Mouse (Mus musculus) cerebellum, adult 2 months (tissue): ENCODE measurements around the gene Olfr649. TPM values are rescaled to one million over a fixed set of nuclear protein-coding genes. Genes with fewer than 3 reads are reported as not detected.

ENCODE experiments used
- DNase-seq, 2 experiments: peaks; one replicate each; pipeline ENCODE4 v3.0.0; 2021
- H3K27ac ChIP-seq: fragments of 200-500 bp; 2 replicates; pipeline ENCODE4 v1.5.1; 2012; ENCODE audit warnings: low read length, control low read depth, inconsistent platforms; ENCODE audit not compliant: insufficient read depth
- H3K27me3 ChIP-seq: fragments of 200-500 bp; 2 replicates; pipeline ENCODE4 v1.6.1; 2012; ENCODE audit warnings: inconsistent platforms, mild to moderate bottlenecking, low read length, moderate library complexity; ENCODE audit not compliant: control insufficient read depth, insufficient read depth
- H3K4me1 ChIP-seq: fragments of 200-500 bp; 2 replicates; pipeline ENCODE4 v1.6.1; 2011; ENCODE audit warnings: low read length; ENCODE audit not compliant: control insufficient read depth, insufficient read depth
- H3K4me3 ChIP-seq: fragments of 200-500 bp; replicated peaks from 2 replicates; pipeline ENCODE3; 2011; ENCODE audit warnings: mild to moderate bottlenecking, low read depth, low read length, control low read depth; ENCODE audit not compliant: insufficient read depth
- CTCF ChIP-seq: fragments of 200-500 bp; IDR thresholded peaks from 2 replicates; pipeline ENCODE4 v1.5.1; 2011; ENCODE audit warnings: low read depth, mild to moderate bottlenecking, control low read depth, low read length, moderate library complexity, borderline replicate concordance; ENCODE audit not compliant: insufficient read depth
- POLR2A ChIP-seq: fragments of 200-500 bp; IDR thresholded peaks from 2 replicates; pipeline ENCODE4 v1.6.1; 2011; ENCODE audit warnings: low read length, control low read depth, borderline replicate concordance; ENCODE audit not compliant: insufficient read depth
- WGBS: fragments of 180-500 bp; shearing (Covaris S2); methylation state at CpG from one replicate; pipeline ENCODE4 v1.1.7; 2018; 5-methylcytosine and 5-hydroxymethylcytosine counted together
- polyA plus RNA-seq: library from polyadenylated mRNA; depleted of rRNA; stranded (reverse); fragments of >200 nt; gene quantifications from 2 replicates; pipeline ENCODE4 v1.2.3, GENCODE M21; 2012; rRNA removed

Gene Olfr649
- polyA plus RNA-seq, 1 experiment: not detected

DNA sequence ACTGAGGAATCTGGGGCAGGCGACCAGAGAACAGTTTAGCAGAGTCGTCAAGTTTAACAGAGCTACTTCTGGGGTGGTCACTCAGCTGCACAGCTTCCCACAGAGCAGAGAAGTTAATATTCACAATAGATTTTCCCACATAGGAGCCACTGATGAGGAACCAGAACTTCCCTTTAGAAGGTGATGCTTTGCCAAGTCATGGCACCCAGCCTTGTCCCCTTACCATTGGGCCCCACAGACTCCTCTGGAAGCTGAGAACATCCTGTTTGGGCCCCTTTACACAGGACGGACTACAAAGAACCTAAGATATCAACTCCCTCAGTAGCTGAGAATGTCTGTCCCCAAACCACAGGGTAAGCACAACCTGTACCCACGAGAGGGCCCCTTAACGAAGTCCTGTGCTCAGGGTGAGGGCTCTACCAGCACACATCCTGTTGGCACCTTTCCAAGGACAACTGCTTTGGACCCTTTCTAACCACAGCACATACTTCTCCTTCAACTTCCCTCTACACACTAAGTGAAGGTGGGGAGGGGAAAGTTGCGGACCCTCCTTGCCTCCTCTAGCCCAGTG is 26.1 kb downstream of the Olfr649 start:
- Histone ChIP-seq H3K4me3 (no peak overlapping the region), H3K27ac (no peak overlapping the region), H3K4me1 (no peaks in the 10 kb centered on the region), H3K27me3 (no peaks in the 10 kb centered on the region)
- no peak for DNase-seq
- WGBS: 73% methylated on average over 6 of the region's 6 CpGs
- TF ChIP-seq POLR2A (no peak), CTCF (no peak)

- DNase-seq: no peak
- Histone ChIP-seq H3K4me3 (no peak overlapping the region), H3K27me3 (no peaks in the 10 kb centered on the region), H3K4me1 (no peaks in the 10 kb centered on the region), H3K27ac (no peak overlapping the region)
- no peak for TF ChIP-seq CTCF
- no peak for TF ChIP-seq POLR2A
- 85% methylated on average over 6 of the region's 6 CpGs for WGBS
Measured at GRCm38 (mm10) chr7:104167105-104167504, 28.7 kb downstream of the Olfr649 start.

GRCm38 (mm10) chr7:104150456-104150855 is 45.3 kb downstream of the Olfr649 start, which contains the start of gene Ubqlnl:
TSS of gene Ubqlnl (minus strand) at chr7:104150556.
- DNase-seq: no peak
- 90% methylated on average over 2 of the region's 2 CpGs for WGBS
- Histone ChIP-seq H3K4me1 (no peaks in the 10 kb centered on the region), H3K4me3 (no peak within 1 kb of the TSS), H3K27ac (no peak within 1 kb of the TSS), H3K27me3 (no peaks in the 10 kb centered on the region)
- TF ChIP-seq POLR2A (no peak), CTCF (no peak)

- Histone ChIP-seq H3K4me1 (no peaks in the 10 kb centered on the region), H3K27ac (no peak within 1 kb of the TSS), H3K27me3 (no peaks in the 10 kb centered on the region), H3K4me3 (no peak within 1 kb of the TSS)
- DNase-seq: no peak
- TF ChIP-seq POLR2A (no peak), CTCF (no peak)
- WGBS: 55% methylated on average over 3 of the region's 3 CpGs
Measured at GRCm38 (mm10) chr7:104143179-104143578, 52.6 kb downstream of the Olfr649 start, which contains the start of gene Ubqln3. TSS of gene Ubqln3 (minus strand) at chr7:104143279.

Other genes starting within 250 kb of the Olfr649 start
- gene Olfr635, start 224.8 kb downstream of the Olfr649 start, polyA plus RNA-seq: not detected in 2 replicates
- gene Olfr638, start 197.2 kb downstream of the Olfr649 start, polyA plus RNA-seq: not detected in 2 replicates
- gene Olfr639, start 178.7 kb downstream of the Olfr649 start, polyA plus RNA-seq: 0.02 TPM in 1 of 2 replicates, not detected in the other
- not detected in 2 replicates for gene Olfr640, start 170.4 kb downstream of the Olfr649 start, polyA plus RNA-seq
- not detected in 2 replicates for gene Olfr641, start 160.5 kb downstream of the Olfr649 start, polyA plus RNA-seq
- gene Olfr642, start 143.3 kb downstream of the Olfr649 start, polyA plus RNA-seq: not detected in 2 replicates
- not detected in 2 replicates for gene 4930516K23Rik, start 134.5 kb downstream of the Olfr649 start, polyA plus RNA-seq
- gene Olfr644, start 124.1 kb downstream of the Olfr649 start, polyA plus RNA-seq: not detected in 2 replicates
- gene Olfr645, start 110.5 kb downstream of the Olfr649 start, polyA plus RNA-seq: not detected in 2 replicates
- gene Olfr646, start 91.1 kb downstream of the Olfr649 start, polyA plus RNA-seq: not detected in 2 replicates
- not detected in 2 replicates for gene Ubqln5, start 66.2 kb downstream of the Olfr649 start, polyA plus RNA-seq
- gene Olfr643, start 58.6 kb downstream of the Olfr649 start, polyA plus RNA-seq: not detected in 2 replicates
- gene Ubqln3, start 52.7 kb downstream of the Olfr649 start, polyA plus RNA-seq: not detected in 2 replicates
- gene Ubqlnl, start 45.4 kb downstream of the Olfr649 start, polyA plus RNA-seq: not detected in 2 replicates
- 0.06 and 0.18 TPM in 2 replicates for gene Olfm5, start 31.2 kb downstream of the Olfr649 start, polyA plus RNA-seq
- gene Olfr648, start 12.6 kb downstream of the Olfr649 start, polyA plus RNA-seq: 0.18 and 0.24 TPM in 2 replicates
- gene Trim6, start 22.8 kb upstream of the Olfr649 start, polyA plus RNA-seq: 0.55 and 0.56 TPM in 2 replicates
- gene Trim34a, start 48.5 kb upstream of the Olfr649 start, polyA plus RNA-seq: 2.7 and 3.2 TPM in 2 replicates
- gene Trim5, start 92.1 kb upstream of the Olfr649 start, polyA plus RNA-seq: 0.28 and 0.33 TPM in 2 replicates
- gene Trim12a, start 119.5 kb upstream of the Olfr649 start, polyA plus RNA-seq: 3.3 and 3.8 TPM in 2 replicates
- gene Trim34b, start 133.5 kb upstream of the Olfr649 start, polyA plus RNA-seq: not detected in 2 replicates
- gene Trim12c, start 157.4 kb upstream of the Olfr649 start, polyA plus RNA-seq: 1.3 TPM in 2 replicates
- gene Trim30b, start 173.9 kb upstream of the Olfr649 start, polyA plus RNA-seq: 0.03 and 0.11 TPM in 2 replicates
- gene Trim30c, start 204.9 kb upstream of the Olfr649 start, polyA plus RNA-seq: not detected in 2 replicates